Mouse (Mus musculus) heart, embryonic 13.5 days (tissue): ENCODE measurements around the gene Plbd2. TPM values are rescaled to one million over a fixed set of nuclear protein-coding genes. Genes with fewer than 3 reads are reported as not detected.

Experiments
- ATAC-seq: fragments of 200-750 bp; cut with Nextera tagmentation; 2 replicates; pipeline ENCODE4 v1.8.0; 2017; ENCODE audit warnings: moderate TSS enrichment; ENCODE audit not compliant: insufficient number of reproducible peaks, low FRiP score, low TSS enrichment; ENCODE audit errors: extremely low read depth
- H3K27ac ChIP-seq: fragments of 300-500 bp; sonication (generic); replicated peaks from 2 replicates; pipeline ENCODE4 v1.5.1; 2015; ENCODE audit warnings: moderate library complexity, mild to moderate bottlenecking, inconsistent platforms
- H3K27me3 ChIP-seq: fragments of 300-500 bp; sonication (generic); replicated peaks from 2 replicates; pipeline ENCODE4 v1.6.1; 2015; ENCODE audit warnings: mild to moderate bottlenecking, inconsistent platforms
- H3K36me3 ChIP-seq: fragments of 300-500 bp; sonication (generic); 2 replicates; pipeline ENCODE4 v1.6.1; 2015; ENCODE audit warnings: mild to moderate bottlenecking, inconsistent platforms
- H3K4me1 ChIP-seq: fragments of 300-500 bp; sonication (generic); 2 replicates; pipeline ENCODE4 v1.6.1; 2015; ENCODE audit warnings: inconsistent platforms
- H3K4me2 ChIP-seq: fragments of 300-500 bp; sonication (generic); 2 replicates; pipeline ENCODE4 v1.6.1; 2015; ENCODE audit warnings: inconsistent platforms, mild to moderate bottlenecking, moderate library complexity
- H3K4me3 ChIP-seq: fragments of 300-500 bp; sonication (generic); 2 replicates; pipeline ENCODE4 v1.5.1; 2015; ENCODE audit warnings: moderate library complexity, mild to moderate bottlenecking, inconsistent platforms
- H3K9ac ChIP-seq: fragments of 300-500 bp; sonication (generic); 2 replicates; pipeline ENCODE4 v1.6.1; 2015; ENCODE audit warnings: inconsistent platforms, mild to moderate bottlenecking, moderate library complexity
- H3K9me3 ChIP-seq: fragments of 300-500 bp; sonication (generic); 2 replicates; pipeline ENCODE4 v1.6.1; 2016; ENCODE audit warnings: inconsistent platforms
- WGBS: fragments of 180-500 bp; shearing (Covaris S2); methylation state at CpG from one replicate; pipeline ENCODE4 v1.1.7; 2015; ENCODE audit warnings: mixed read lengths; 5-methylcytosine and 5-hydroxymethylcytosine counted together
- polyA plus RNA-seq: library from polyadenylated mRNA; unstranded; fragments of >200 nt; fragmentation: Nextera tagmentation; extraction: Ambion mirVana; gene quantifications from 2 replicates; pipeline ENCODE4 v1.2.1, GENCODE M21; 2015

The Plbd2 gene
- polyA plus RNA-seq, 1 experiment from 2014 or later, result 41.5 TPM

DNA sequence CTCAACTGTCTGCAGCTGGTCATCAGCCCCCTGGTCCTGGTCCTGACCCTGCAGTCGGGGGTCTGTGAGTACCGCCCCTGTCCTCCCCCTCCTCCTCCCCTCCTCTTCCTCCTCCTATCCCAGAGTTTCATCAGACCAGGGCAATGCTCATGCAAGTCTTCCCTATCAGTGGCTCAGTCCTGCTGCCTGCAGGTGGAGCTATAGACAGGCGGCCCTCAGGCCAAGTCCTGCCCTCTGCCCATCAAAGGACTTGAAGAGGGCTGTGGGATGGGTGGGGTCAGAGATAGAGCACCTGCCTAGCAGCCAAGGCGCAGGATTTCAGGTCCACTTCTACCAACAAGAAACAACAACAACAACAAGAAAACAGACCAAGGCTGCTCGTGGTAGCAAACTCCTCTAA lies 22.3 kb upstream of the Plbd2 start:
- no peak overlapping the region for H3K27ac ChIP-seq
- no peak for ATAC-seq
- no peak overlapping the region for H3K9ac ChIP-seq
- H3K9me3 ChIP-seq, result no peaks in the 10 kb centered on the region
- H3K36me3 ChIP-seq, result peaks cover 23% of the 10 kb centered on the region
- H3K4me1 ChIP-seq, result no peaks in the 10 kb centered on the region
- H3K4me2 ChIP-seq, result no peak overlapping the region
- no peaks in the 10 kb centered on the region for H3K27me3 ChIP-seq
- no peak overlapping the region for H3K4me3 ChIP-seq
- 28% methylated on average over 5 of the region's 5 CpGs for WGBS

DNA sequence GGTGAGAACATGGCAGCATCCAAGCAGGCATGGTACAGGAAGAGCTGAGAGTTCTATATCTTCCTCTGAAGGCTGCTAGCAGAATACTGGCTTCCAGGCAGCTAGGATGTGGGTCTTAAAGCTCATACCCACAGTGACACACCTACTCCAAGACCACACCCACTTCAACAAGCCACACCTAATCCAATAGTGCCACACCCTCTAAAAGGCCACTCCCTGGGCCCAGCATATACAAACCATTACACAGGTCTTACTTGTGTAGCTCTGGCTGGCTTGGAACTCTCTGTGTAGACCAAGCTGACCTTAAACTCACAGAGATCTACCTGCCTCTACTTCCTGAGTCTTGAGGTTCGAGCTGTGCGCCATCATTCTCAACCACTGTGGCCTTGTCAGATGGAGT lies 21.3 kb upstream of the Plbd2 start:
- no peak overlapping the region for H3K27ac ChIP-seq
- H3K4me2 ChIP-seq, result no peak overlapping the region
- H3K9ac ChIP-seq, result no peak overlapping the region
- ATAC-seq, result no peak
- peaks cover 23% of the 10 kb centered on the region for H3K36me3 ChIP-seq
- no peaks in the 10 kb centered on the region for H3K27me3 ChIP-seq
- 91% methylated on average over 2 of the region's 2 CpGs for WGBS
- H3K9me3 ChIP-seq, result no peaks in the 10 kb centered on the region
- H3K4me3 ChIP-seq, result no peak overlapping the region
- no peaks in the 10 kb centered on the region for H3K4me1 ChIP-seq

GRCm38 (mm10) chr5:120522649-120523048 lies 19.2 kb upstream of the Plbd2 start:
- Histone ChIP-seq H3K27ac (no peak overlapping the region), H3K4me2 (no peak overlapping the region), H3K9me3 (no peaks in the 10 kb centered on the region), H3K4me3 (no peak overlapping the region), H3K36me3 (peaks cover 18% of the 10 kb centered on the region), H3K27me3 (no peaks in the 10 kb centered on the region), H3K4me1 (0 out of 2 replicates have a peak, but pooled peaks cover 3% of the 10 kb centered on the region), H3K9ac (no peak overlapping the region)
- 68% methylated on average over 3 of the region's 3 CpGs for WGBS
- ATAC-seq, result no peak

DNA sequence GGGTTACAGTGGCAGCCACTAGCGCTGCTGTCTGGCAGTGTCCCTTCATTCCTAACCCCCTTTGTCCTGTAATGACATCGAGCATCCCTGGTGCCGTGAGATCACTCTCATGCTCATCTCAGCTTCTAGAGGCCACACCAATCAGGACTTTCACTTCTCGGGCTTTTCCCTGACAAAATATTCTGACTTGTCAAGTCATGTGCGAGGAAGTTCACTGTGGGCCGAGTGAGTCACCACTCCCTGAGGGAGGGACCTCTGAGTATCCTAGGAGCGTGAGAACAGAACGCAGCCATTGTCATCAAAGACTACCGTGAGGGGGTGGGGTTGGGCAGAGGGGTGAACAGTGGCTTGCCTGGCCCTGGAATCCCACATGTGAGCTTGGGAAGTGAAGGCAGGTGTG lies 14.1 kb upstream of the Plbd2 start:
- H3K4me1 ChIP-seq, result peaks cover 31% of the 10 kb centered on the region
- no peaks in the 10 kb centered on the region for H3K27me3 ChIP-seq
- ATAC-seq, result no peak
- H3K9me3 ChIP-seq, result no peaks in the 10 kb centered on the region
- H3K4me2 ChIP-seq, result no peak overlapping the region
- 53% methylated on average over 9 of the region's 9 CpGs for WGBS
- H3K9ac ChIP-seq, result no peak overlapping the region
- no peak overlapping the region for H3K4me3 ChIP-seq
- peaks cover 9% of the 10 kb centered on the region for H3K36me3 ChIP-seq
- H3K27ac ChIP-seq, result no peak overlapping the region

- ATAC-seq, result no peak
Measured at GRCm38 (mm10) chr5:120516221-120516984, 13.0 kb upstream of the Plbd2 start.

GRCm38 (mm10) chr5:120515451-120515850 lies 12.0 kb upstream of the Plbd2 start:
- no peaks in the 10 kb centered on the region for H3K9me3 ChIP-seq
- H3K4me1 ChIP-seq, result peaks cover 45% of the 10 kb centered on the region
- no peak overlapping the region for H3K27ac ChIP-seq
- H3K4me2 ChIP-seq, result no peak overlapping the region
- no peaks in the 10 kb centered on the region for H3K36me3 ChIP-seq
- WGBS, result 60% methylated on average over 7 of the region's 7 CpGs
- H3K4me3 ChIP-seq, result no peak overlapping the region
- H3K9ac ChIP-seq, result no peak overlapping the region
- H3K27me3 ChIP-seq, result peaks cover 6% of the 10 kb centered on the region; the same call in 1 of the 2 replicates
- no peak for ATAC-seq

More at GRCm38 (mm10) chr5:120516221-120516984, 13.0 kb upstream of the Plbd2 start:
- H3K36me3 ChIP-seq, result no peaks in the 10 kb centered on the region
- H3K27me3 ChIP-seq, result peaks cover 6% of the 10 kb centered on the region; the same call in 1 of the 2 replicates
- no peak overlapping the region for H3K4me3 ChIP-seq
- H3K27ac ChIP-seq, result peak overlapping the region; percentile 49; the same call in 1 of the 2 replicates
- WGBS, result 41% methylated on average over 15 of the region's 15 CpGs
- no peak overlapping the region for H3K4me2 ChIP-seq
- peaks cover 39% of the 10 kb centered on the region for H3K4me1 ChIP-seq
- no peaks in the 10 kb centered on the region for H3K9me3 ChIP-seq
- peak overlapping the region; percentile 58 for H3K9ac ChIP-seq

DNA sequence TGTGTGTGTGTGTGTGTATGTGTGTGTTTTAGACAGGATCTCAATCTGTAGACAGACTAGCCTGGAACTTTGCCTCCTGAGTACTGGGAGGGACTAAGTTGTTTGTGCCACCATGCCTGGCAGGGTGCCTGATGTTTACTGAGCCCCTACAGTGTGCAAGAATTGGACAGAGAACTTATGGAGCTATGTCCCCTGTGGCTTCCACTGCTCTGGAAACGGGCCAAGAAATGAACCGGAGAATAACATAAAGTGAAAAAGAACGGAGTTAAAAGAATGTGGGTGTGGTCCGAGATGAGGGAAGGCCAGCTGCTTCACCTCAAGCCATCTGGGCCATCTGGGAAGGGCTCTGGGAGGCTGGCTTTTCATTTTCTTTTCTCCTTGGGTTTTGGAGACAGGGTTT lies 11.3 kb upstream of the Plbd2 start:
- ATAC-seq, result no peak
- H3K4me2 ChIP-seq, result no peak overlapping the region
- H3K4me1 ChIP-seq, result peaks cover 47% of the 10 kb centered on the region
- H3K4me3 ChIP-seq, result no peak overlapping the region
- H3K9ac ChIP-seq, result no peak overlapping the region
- H3K27me3 ChIP-seq, result peaks cover 6% of the 10 kb centered on the region; the same call in 1 of the 2 replicates
- no peaks in the 10 kb centered on the region for H3K36me3 ChIP-seq
- no peaks in the 10 kb centered on the region for H3K9me3 ChIP-seq
- WGBS, result 22% methylated on average over 4 of the region's 4 CpGs
- H3K27ac ChIP-seq, result no peak overlapping the region

- peaks cover 6% of the 10 kb centered on the region; the same call in 1 of the 2 replicates for H3K27me3 ChIP-seq
- H3K4me1 ChIP-seq, result peaks cover 47% of the 10 kb centered on the region
- no peak for ATAC-seq
- no peaks in the 10 kb centered on the region for H3K9me3 ChIP-seq
- H3K4me3 ChIP-seq, result no peak overlapping the region
- no peak overlapping the region for H3K9ac ChIP-seq
- no peak overlapping the region for H3K4me2 ChIP-seq
- H3K27ac ChIP-seq, result no peak overlapping the region
- 92% methylated on average over 9 of the region's 9 CpGs for WGBS
- no peaks in the 10 kb centered on the region for H3K36me3 ChIP-seq
Measured at GRCm38 (mm10) chr5:120514031-120514677, 10.7 kb upstream of the Plbd2 start.

DNA sequence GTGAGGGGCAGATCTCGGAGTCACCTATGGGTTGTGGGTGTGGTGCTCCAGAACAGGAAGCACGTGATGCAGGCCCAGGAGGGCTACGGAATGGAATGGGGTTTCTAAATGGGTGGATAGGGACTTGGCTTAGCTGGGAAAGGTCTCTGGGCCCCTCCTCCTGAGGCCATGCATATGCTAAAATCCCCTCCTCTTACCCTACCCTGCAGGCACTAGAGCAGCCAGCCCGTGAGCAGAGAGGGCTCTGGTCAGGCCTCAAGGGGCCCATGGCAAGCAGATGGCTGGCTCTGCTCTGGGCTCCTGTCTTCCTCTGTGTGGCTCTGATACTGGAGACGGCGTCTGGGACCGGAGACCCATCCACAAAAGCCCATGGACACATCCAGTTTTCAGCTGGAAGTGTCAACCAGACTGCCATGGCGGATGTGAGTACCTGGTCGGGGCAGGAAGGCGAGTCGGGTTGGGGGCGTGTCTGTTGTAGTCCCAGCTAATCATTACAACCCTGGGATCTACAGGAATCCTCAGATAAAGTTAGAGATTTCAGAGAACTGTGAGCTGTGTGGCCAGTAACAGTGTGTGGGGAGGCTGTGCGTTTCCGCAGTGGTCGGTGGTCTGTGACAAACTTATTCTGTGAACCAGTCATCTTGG lies 9.6 kb upstream of the Plbd2 start:
- WGBS, result 50% methylated on average over 15 of the region's 15 CpGs
- Histone ChIP-seq H3K4me3 (no peak overlapping the region), H3K36me3 (no peaks in the 10 kb centered on the region), H3K9ac (no peak overlapping the region), H3K4me2 (no peak overlapping the region), H3K9me3 (no peaks in the 10 kb centered on the region), H3K27ac (no peak overlapping the region), H3K27me3 (peaks cover 6% of the 10 kb centered on the region; the same call in 1 of the 2 replicates), H3K4me1 (peaks cover 47% of the 10 kb centered on the region)
- ATAC-seq, result no peak

- H3K4me1 ChIP-seq, result peaks cover 42% of the 10 kb centered on the region
- H3K4me3 ChIP-seq, result peak overlapping the region; percentile 60
- peak overlapping the region; percentile 72 for H3K4me2 ChIP-seq
- H3K9me3 ChIP-seq, result no peaks in the 10 kb centered on the region
- ATAC-seq, result no peak
- H3K27me3 ChIP-seq, result peaks cover 6% of the 10 kb centered on the region; the same call in 1 of the 2 replicates
- no peak overlapping the region for H3K27ac ChIP-seq
- 24% methylated on average over 14 of the region's 14 CpGs for WGBS
- H3K36me3 ChIP-seq, result no peaks in the 10 kb centered on the region
- H3K9ac ChIP-seq, result peak overlapping the region; percentile 77
Measured at GRCm38 (mm10) chr5:120511643-120512220, 8.3 kb upstream of the Plbd2 start.
